Mouse (Mus musculus): ENCODE measurements around the gene Kcnh4.

Gene Kcnh4

GRCm38 (mm10) chr11:100735134-100735865, 24.4 kb downstream of the Kcnh4 start:
- DNase-seq (ENCODE audit: low read depth, low spot score): no peak

GRCm38 (mm10) chr11:100730477-100731205, 29.1 kb downstream of the Kcnh4 start:
- DNase-seq (ENCODE audit: low read depth, low spot score): no peak

- DNase-seq (ENCODE audit: low read depth, low spot score): no peak
Measured at GRCm38 (mm10) chr11:100729976-100730375, 29.8 kb downstream of the Kcnh4 start.

GRCm38 (mm10) chr11:100728601-100729000, 31.1 kb downstream of the Kcnh4 start:
- no peak for DNase-seq (ENCODE audit: low read depth, low spot score)

- DNase-seq (ENCODE audit: low read depth, low spot score): no peak
Measured at GRCm38 (mm10) chr11:100727201-100727600, 32.5 kb downstream of the Kcnh4 start.

GRCm38 (mm10) chr11:100724919-100725512, 34.7 kb downstream of the Kcnh4 start:
- DNase-seq (ENCODE audit: low read depth, low spot score): no peak

GRCm38 (mm10) chr11:100722493-100723028, 37.2 kb downstream of the Kcnh4 start:
- no peak for DNase-seq (ENCODE audit: low read depth, low spot score)

- no peak for DNase-seq (ENCODE audit: low read depth, low spot score)
Measured at GRCm38 (mm10) chr11:100721776-100722492, 37.8 kb downstream of the Kcnh4 start.

GRCm38 (mm10) chr11:100721254-100721653, 38.5 kb downstream of the Kcnh4 start:
- no peak for DNase-seq (ENCODE audit: low read depth, low spot score)

- DNase-seq (ENCODE audit: low read depth, low spot score): no peak
Measured at GRCm38 (mm10) chr11:100720345-100720744, 39.4 kb downstream of the Kcnh4 start.

- DNase-seq (ENCODE audit: low read depth, low spot score): peak; percentile 62
Measured at GRCm38 (mm10) chr11:100719893-100720292, 39.8 kb downstream of the Kcnh4 start.

- no peak for DNase-seq (ENCODE audit: low read depth, low spot score)
Measured at GRCm38 (mm10) chr11:100719312-100719711, 40.4 kb downstream of the Kcnh4 start.

GRCm38 (mm10) chr11:100718866-100719265, 40.9 kb downstream of the Kcnh4 start:
- DNase-seq (ENCODE audit: low read depth, low spot score): no peak

- no peak for DNase-seq (ENCODE audit: low read depth, low spot score)
Measured at GRCm38 (mm10) chr11:100718462-100718861, 41.3 kb downstream of the Kcnh4 start.

GRCm38 (mm10) chr11:100716649-100717048, 43.1 kb downstream of the Kcnh4 start:
- no peak for DNase-seq (ENCODE audit: low read depth, low spot score)

- no peak for DNase-seq (ENCODE audit: low read depth, low spot score)
Measured at GRCm38 (mm10) chr11:100714948-100715347, 44.8 kb downstream of the Kcnh4 start.

- DNase-seq (ENCODE audit: low read depth, low spot score): peak; percentile 78
Measured at GRCm38 (mm10) chr11:100714534-100714915, 45.2 kb downstream of the Kcnh4 start.

- DNase-seq (ENCODE audit: low read depth, low spot score): peak; percentile 89
Measured at GRCm38 (mm10) chr11:100713735-100714533, 45.8 kb downstream of the Kcnh4 start, which contains the start of gene Hspb9. Gene Hspb9, plus strand, starts transcription at chr11:100713850.

- DNase-seq (ENCODE audit: low read depth, low spot score): no peak
Measured at GRCm38 (mm10) chr11:100713174-100713573, 46.6 kb downstream of the Kcnh4 start.

- DNase-seq (ENCODE audit: low read depth, low spot score): peak; percentile 88
Measured at GRCm38 (mm10) chr11:100711783-100712615, 47.7 kb downstream of the Kcnh4 start, which contains the start of gene Kat2a. Gene Kat2a, minus strand, starts transcription at chr11:100712465.
